Mouse (Mus musculus) brain, embryonic 14.5 days (tissue): ENCODE measurements at regions not wholly inside any gene's neighbourhood (a gene's known extent, or its start where the extent isn't known, plus 50 kb on each side); places are given as distances from the start of the nearest gene placed in this dataset.

Experiments
- CTCF ChIP-seq: fragments of 200-500 bp; IDR thresholded peaks from 2 replicates; pipeline ENCODE4 v1.5.1; 2012; ENCODE audit warnings: inconsistent platforms, mild to moderate bottlenecking, moderate library complexity, borderline replicate concordance; ENCODE audit not compliant: insufficient read depth, insufficient read length; ENCODE audit errors: extremely low read depth
- POLR2A ChIP-seq: fragments of 200-500 bp; IDR thresholded peaks from 2 replicates; pipeline ENCODE4 v1.6.1; 2012; ENCODE audit warnings: mild to moderate bottlenecking, inconsistent platforms, borderline replicate concordance; ENCODE audit not compliant: poor library complexity, insufficient read depth, insufficient read length, severe bottlenecking; ENCODE audit errors: extremely low read depth

DNA sequence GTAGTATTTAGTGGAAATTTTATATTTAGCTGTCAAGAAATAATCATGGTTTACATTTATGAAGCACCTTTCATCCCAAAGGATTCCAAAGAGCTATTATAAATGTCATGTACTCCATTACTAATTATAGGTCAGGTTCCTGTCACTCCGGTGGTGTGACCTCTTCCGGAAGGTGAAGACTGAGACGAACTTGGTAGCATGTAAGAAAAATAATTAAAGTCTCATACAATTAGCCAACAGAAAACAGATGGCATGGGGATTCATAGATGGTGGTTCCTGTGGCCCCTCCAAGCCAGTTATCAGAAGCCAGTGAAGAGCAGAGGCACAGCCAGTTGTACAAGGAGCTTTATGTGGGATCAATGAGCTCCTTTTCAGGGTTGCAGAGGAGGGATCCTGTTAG, 238.6 kb upstream of the 4930412O13Rik start:
- no peak for TF ChIP-seq CTCF
- no peak for TF ChIP-seq POLR2A
